Mouse (Mus musculus) ES-Bruce4 (cell line): Measurements from ENCODE around the gene Rin1. TPM values are rescaled to one million over a fixed set of nuclear protein-coding genes. Genes with fewer than 3 reads are reported as not detected.

Experiments used
- H3K27ac ChIP-seq: 2 replicates; pipeline ENCODE4 v1.5.1; 2012; ENCODE audit warnings: low read length, inconsistent platforms; ENCODE audit not compliant: insufficient read depth
- H3K27me3 ChIP-seq: 2 replicates; pipeline ENCODE4 v1.6.1; 2012; ENCODE audit warnings: mild to moderate bottlenecking, low read length, inconsistent platforms; ENCODE audit not compliant: control insufficient read depth, poor library complexity, insufficient read depth, severe bottlenecking
- H3K36me3 ChIP-seq: 2 replicates; pipeline ENCODE4 v1.6.1; 2012; ENCODE audit warnings: inconsistent platforms, mild to moderate bottlenecking, low read length, moderate library complexity; ENCODE audit not compliant: control insufficient read depth, poor library complexity, insufficient read depth, severe bottlenecking
- H3K4me1 ChIP-seq: one replicate; pipeline ENCODE4 v1.8.1; 2011; ENCODE audit warnings: low read length; ENCODE audit not compliant: control insufficient read depth, insufficient read depth
- H3K4me3 ChIP-seq: 2 replicates; pipeline ENCODE4 v1.5.1; 2011; ENCODE audit warnings: low read depth, mild to moderate bottlenecking, low read length
- H3K9ac ChIP-seq: 2 replicates; pipeline ENCODE4 v1.6.1; 2012; ENCODE audit warnings: low read depth, mild to moderate bottlenecking, inconsistent platforms; ENCODE audit not compliant: poor library complexity, severe bottlenecking
- H3K9me3 ChIP-seq: replicated peaks from 2 replicates; pipeline ENCODE4 v1.6.1; 2012; ENCODE audit warnings: mild to moderate bottlenecking, low read length, inconsistent platforms; ENCODE audit not compliant: control insufficient read depth, poor library complexity, insufficient read depth, severe bottlenecking
- CTCF ChIP-seq: IDR thresholded peaks from one replicate; pipeline ENCODE4 v1.8.1; 2011; ENCODE audit warnings: low read depth, low read length
- EP300 ChIP-seq: IDR thresholded peaks from 2 replicates; pipeline ENCODE4 v1.6.1; 2011; ENCODE audit warnings: low read depth, low read length; ENCODE audit not compliant: insufficient read depth
- POLR2A ChIP-seq: IDR thresholded peaks from one replicate; pipeline ENCODE4 v1.8.1; 2011; ENCODE audit warnings: low read length; ENCODE audit not compliant: insufficient read depth
- polyA plus RNA-seq: library from polyadenylated mRNA; stranded (reverse); fragments of >200 nt; gene quantifications from 2 replicates; pipeline ENCODE4 v1.2.4, GENCODE M21; 2011; ENCODE audit warnings: low read depth; ENCODE audit not compliant: missing spikeins, insufficient read depth, insufficient read length

Gene Rin1
- polyA plus RNA-seq, 1 experiment, result 19.2 TPM

- no peak overlapping the region for H3K4me3 ChIP-seq
These were observed 956 bp upstream of the Rin1 start for GRCm38 (mm10) chr19:5049325-5049724.

GRCm38 (mm10) chr19:5051031-5051430, 750 bp downstream of the Rin1 start:
- Histone ChIP-seq H3K9me3 (no peaks in the 10 kb centered on the region), H3K4me3 (peak overlapping the region; percentile 53), H3K27ac (no peak overlapping the region), H3K4me1 (peaks cover 7% of the 10 kb centered on the region), H3K36me3 (no peaks in the 10 kb centered on the region), H3K27me3 (no peaks in the 10 kb centered on the region), H3K9ac (peak overlapping the region; percentile 36)
- TF ChIP-seq EP300 (no peak), CTCF (no peak), POLR2A (no peak)

More at GRCm38 (mm10) chr19:5049325-5049724, 956 bp upstream of the Rin1 start:
- H3K9me3 ChIP-seq, result no peaks in the 10 kb centered on the region
- TF ChIP-seq CTCF (no peak), EP300 (no peak), POLR2A (no peak)
- no peaks in the 10 kb centered on the region for H3K36me3 ChIP-seq
- peaks cover 7% of the 10 kb centered on the region for H3K4me1 ChIP-seq
- H3K27ac ChIP-seq, result peak overlapping the region; percentile 43
- no peaks in the 10 kb centered on the region for H3K27me3 ChIP-seq
- no peak overlapping the region for H3K9ac ChIP-seq

- H3K27me3 ChIP-seq, result no peaks in the 10 kb centered on the region
- H3K27ac ChIP-seq, result no peak overlapping the region
- no peaks in the 10 kb centered on the region for H3K36me3 ChIP-seq
- no peaks in the 10 kb centered on the region for H3K9me3 ChIP-seq
- peak overlapping the region; percentile 36 for H3K9ac ChIP-seq
- H3K4me3 ChIP-seq, result peak overlapping the region; percentile 53
- no peak for TF ChIP-seq CTCF
- TF ChIP-seq POLR2A, result no peak
- no peak for TF ChIP-seq EP300
- H3K4me1 ChIP-seq, result peaks cover 7% of the 10 kb centered on the region
These were observed 1.2 kb downstream of the Rin1 start for GRCm38 (mm10) chr19:5051515-5051914.

GRCm38 (mm10) chr19:5052166-5052822, 2.0 kb downstream of the Rin1 start:
- Histone ChIP-seq H3K9ac (no peak overlapping the region), H3K4me3 (peak overlapping the region; percentile 14), H3K9me3 (no peaks in the 10 kb centered on the region), H3K36me3 (no peaks in the 10 kb centered on the region), H3K27ac (no peak overlapping the region), H3K27me3 (no peaks in the 10 kb centered on the region), H3K4me1 (peaks cover 7% of the 10 kb centered on the region)
- TF ChIP-seq POLR2A, result no peak
- no peak for TF ChIP-seq EP300
- TF ChIP-seq CTCF, result no peak

- Histone ChIP-seq H3K9me3 (no peaks in the 10 kb centered on the region), H3K4me1 (peaks cover 10% of the 10 kb centered on the region), H3K27ac (no peak overlapping the region), H3K4me3 (peak overlapping the region; percentile 14), H3K36me3 (no peaks in the 10 kb centered on the region), H3K9ac (no peak overlapping the region), H3K27me3 (no peaks in the 10 kb centered on the region)
- TF ChIP-seq CTCF, result no peak
- no peak for TF ChIP-seq EP300
- TF ChIP-seq POLR2A, result no peak
These were observed 2.6 kb downstream of the Rin1 start for GRCm38 (mm10) chr19:5052853-5053252.

- no peaks in the 10 kb centered on the region for H3K9me3 ChIP-seq
- H3K9ac ChIP-seq, result no peak overlapping the region
- H3K4me3 ChIP-seq, result no peak overlapping the region
- no peaks in the 10 kb centered on the region for H3K36me3 ChIP-seq
- TF ChIP-seq CTCF, result peak; percentile 89
- no peak for TF ChIP-seq POLR2A
- no peak for TF ChIP-seq EP300
- H3K4me1 ChIP-seq, result peaks cover 11% of the 10 kb centered on the region
- H3K27me3 ChIP-seq, result no peaks in the 10 kb centered on the region
- H3K27ac ChIP-seq, result no peak overlapping the region
These were observed 3.6 kb downstream of the Rin1 start for GRCm38 (mm10) chr19:5053909-5054308.
